Mouse (Mus musculus): ENCODE measurements around the gene Amy2a1. TPM values are rescaled to one million over a fixed set of nuclear protein-coding genes. Genes with fewer than 3 reads are reported as not detected.

The Amy2a1 gene
- polyA plus RNA-seq (2021; fragmentation: Nextera tagmentation): not detected in 2 replicates
- long read RNA-seq, experiment 1: 0 reads
- long read RNA-seq, experiment 2: 0 reads

GRCm38 (mm10) chr3:113532328-113532727 is at the start of gene Amy2a1:
TSS of gene Amy2a1 (minus strand) at chr3:113532428.

Other genes starting within 250 kb of the Amy2a1 start
- gene Amy2a4, start 241.0 kb downstream of the Amy2a1 start, polyA plus RNA-seq (2021; fragmentation: Nextera tagmentation): not detected in 2 replicates
- not detected in 2 replicates for gene Amy2a3, start 208.4 kb downstream of the Amy2a1 start, polyA plus RNA-seq (2021; fragmentation: Nextera tagmentation)
- not detected in 2 replicates for gene Amy2a2, start 175.8 kb downstream of the Amy2a1 start, polyA plus RNA-seq (2021; fragmentation: Nextera tagmentation)
- gene Amy1, start 74.3 kb upstream of the Amy2a1 start, polyA plus RNA-seq (2021; fragmentation: Nextera tagmentation): 1.3 and 1.4 TPM in 2 replicates
- 5.6 and 5.7 TPM in 2 replicates for gene Rnpc3, start 97.7 kb upstream of the Amy2a1 start, polyA plus RNA-seq (2021; fragmentation: Nextera tagmentation)